Mouse (Mus musculus): ENCODE measurements around the gene Suox. TPM values are rescaled to one million over a fixed set of nuclear protein-coding genes. Genes with fewer than 3 reads are reported as not detected.

Suox gene
- polyA plus RNA-seq, 1 experiment from 2014 or later, result 15.1 TPM

- WGBS, result 93% methylated on average over 6 of the region's 6 CpGs
- no peak overlapping the region for H3K27ac ChIP-seq
These were observed 23.3 kb upstream of the Suox start for GRCm38 (mm10) chr10:128697072-128697725.

GRCm38 (mm10) chr10:128695992-128696807 lies 22.3 kb upstream of the Suox start, which contains the start of gene Rab5b:
TSS of gene Rab5b (minus strand) at chr10:128696264.
- 1% methylated on average over 40 of the region's 40 CpGs for WGBS
- peak within 1 kb of the TSS; percentile 68 for H3K4me2 ChIP-seq (replicated peaks)
- no peaks in the 10 kb centered on the region for H3K9me3 ChIP-seq (replicated peaks)
- H3K27me3 ChIP-seq, result no peaks in the 10 kb centered on the region
- H3K9ac ChIP-seq, result peak within 1 kb of the TSS; percentile 96
- peak within 1 kb of the TSS; percentile 93 for H3K4me3 ChIP-seq
- peak; percentile 99 for ATAC-seq (ENCODE audit: low FRiP score)
- H3K27ac ChIP-seq, result peak within 1 kb of the TSS; percentile 94
- peaks cover 10% of the 10 kb centered on the region for H3K4me1 ChIP-seq
- peaks cover 22% of the 10 kb centered on the region for H3K36me3 ChIP-seq

More at GRCm38 (mm10) chr10:128697072-128697725, 23.3 kb upstream of the Suox start:
- Histone ChIP-seq H3K4me1 (peaks cover 10% of the 10 kb centered on the region), H3K4me2 (replicated peaks) (peak overlapping the region; percentile 57), H3K27me3 (no peaks in the 10 kb centered on the region), H3K9me3 (replicated peaks) (no peaks in the 10 kb centered on the region), H3K9ac (no peak overlapping the region), H3K36me3 (peaks cover 23% of the 10 kb centered on the region), H3K4me3 (peak overlapping the region; percentile 93; the same call in 1 of the 2 replicates)
- no peak for ATAC-seq (ENCODE audit: low FRiP score)

- Histone ChIP-seq H3K9me3 (replicated peaks) (no peaks in the 10 kb centered on the region), H3K4me1 (peaks cover 10% of the 10 kb centered on the region), H3K27me3 (no peaks in the 10 kb centered on the region), H3K9ac (peak overlapping the region; percentile 96), H3K36me3 (peaks cover 15% of the 10 kb centered on the region), H3K4me2 (replicated peaks) (peak overlapping the region; percentile 68), H3K4me3 (peak overlapping the region; percentile 93), H3K27ac (peak overlapping the region; percentile 94)
- no peak for ATAC-seq (ENCODE audit: low FRiP score)
- under 1% methylated on average over 20 of the region's 22 CpGs for whole genome bisulfite sequencing
These were observed 21.6 kb upstream of the Suox start for GRCm38 (mm10) chr10:128695411-128695991.

GRCm38 (mm10) chr10:128674469-128675008 lies 666 bp upstream of the Suox start:
- H3K27me3 ChIP-seq, result peaks cover 7% of the 10 kb centered on the region; the same call in 1 of the 2 replicates
- peaks cover 17% of the 10 kb centered on the region for H3K36me3 ChIP-seq
- peak overlapping the region; percentile 71 for H3K9ac ChIP-seq
- H3K27ac ChIP-seq, result peak overlapping the region; percentile 64; the same call in 1 of the 2 replicates
- no peaks in the 10 kb centered on the region for H3K9me3 ChIP-seq (replicated peaks)
- peak overlapping the region; percentile 86 for H3K4me2 ChIP-seq (replicated peaks)
- H3K4me1 ChIP-seq, result peaks cover 12% of the 10 kb centered on the region
- WGBS, result 3% methylated on average over 9 of the region's 9 CpGs
- peak overlapping the region; percentile 80 for H3K4me3 ChIP-seq
- 0 out of 2 replicates have a peak, but pooled peaks have one; percentile 14 for ATAC-seq (ENCODE audit: low FRiP score)

- 90% methylated on average over 9 of the region's 9 CpGs for WGBS
- Histone ChIP-seq H3K4me3 (no peak overlapping the region), H3K36me3 (0 out of 2 replicates have a peak, but pooled peaks cover 10% of the 10 kb centered on the region), H3K9me3 (replicated peaks) (no peaks in the 10 kb centered on the region), H3K27ac (no peak overlapping the region), H3K4me1 (peaks cover 21% of the 10 kb centered on the region), H3K27me3 (peaks cover 7% of the 10 kb centered on the region; the same call in 1 of the 2 replicates), H3K4me2 (replicated peaks) (no peak overlapping the region), H3K9ac (no peak overlapping the region)
- ATAC-seq (ENCODE audit: low FRiP score), result no peak
These were observed 2.7 kb downstream of the Suox start for GRCm38 (mm10) chr10:128671148-128671547.

- Histone ChIP-seq H3K4me2 (replicated peaks) (peak overlapping the region; percentile 55), H3K27ac (0 out of 2 replicates have a peak overlapping the region, but pooled peaks have one; percentile 19), H3K9ac (peak overlapping the region; percentile 78), H3K27me3 (peaks cover 7% of the 10 kb centered on the region; the same call in 1 of the 2 replicates), H3K36me3 (0 out of 2 replicates have a peak, but pooled peaks cover 10% of the 10 kb centered on the region), H3K9me3 (replicated peaks) (no peaks in the 10 kb centered on the region), H3K4me3 (peak overlapping the region; percentile 65), H3K4me1 (peaks cover 18% of the 10 kb centered on the region)
- peak; percentile 46 for ATAC-seq (ENCODE audit: low FRiP score)
- WGBS, result under 1% methylated on average over 42 of the region's 42 CpGs
These were observed 4.8 kb downstream of the Suox start for GRCm38 (mm10) chr10:128668790-128669672.

GRCm38 (mm10) chr10:128665806-128666205 lies 8.1 kb downstream of the Suox start:
- ATAC-seq (ENCODE audit: low FRiP score), result no peak
- Histone ChIP-seq H3K36me3 (0 out of 2 replicates have a peak, but pooled peaks cover 3% of the 10 kb centered on the region), H3K9ac (no peak overlapping the region), H3K4me2 (replicated peaks) (no peak overlapping the region), H3K27ac (no peak overlapping the region), H3K4me3 (no peak overlapping the region), H3K9me3 (replicated peaks) (no peaks in the 10 kb centered on the region), H3K4me1 (peaks cover 9% of the 10 kb centered on the region; the same call in 1 of the 2 replicates), H3K27me3 (no peaks in the 10 kb centered on the region)
- 98% methylated on average over 2 of the region's 2 CpGs for WGBS

GRCm38 (mm10) chr10:128665307-128665706 lies 8.6 kb downstream of the Suox start:
- WGBS, result 93% methylated on average over 3 of the region's 3 CpGs
- no peaks in the 10 kb centered on the region for H3K36me3 ChIP-seq
- H3K4me2 ChIP-seq (replicated peaks), result no peak overlapping the region
- no peaks in the 10 kb centered on the region for H3K27me3 ChIP-seq
- no peak overlapping the region for H3K27ac ChIP-seq
- no peak overlapping the region for H3K9ac ChIP-seq
- H3K9me3 ChIP-seq (replicated peaks), result no peaks in the 10 kb centered on the region
- H3K4me3 ChIP-seq, result no peak overlapping the region
- H3K4me1 ChIP-seq, result peaks cover 9% of the 10 kb centered on the region; the same call in 1 of the 2 replicates
- no peak for ATAC-seq (ENCODE audit: low FRiP score)

- no peaks in the 10 kb centered on the region for H3K9me3 ChIP-seq (replicated peaks)
- no peak overlapping the region for H3K27ac ChIP-seq
- peaks cover 9% of the 10 kb centered on the region; the same call in 1 of the 2 replicates for H3K4me1 ChIP-seq
- no peak for ATAC-seq (ENCODE audit: low FRiP score)
- no peaks in the 10 kb centered on the region for H3K36me3 ChIP-seq
- 78% methylated on average over 3 of the region's 3 CpGs for WGBS
- H3K27me3 ChIP-seq, result no peaks in the 10 kb centered on the region
- no peak overlapping the region for H3K4me3 ChIP-seq
- no peak overlapping the region for H3K4me2 ChIP-seq (replicated peaks)
- H3K9ac ChIP-seq, result no peak overlapping the region
These were observed 9.1 kb downstream of the Suox start for GRCm38 (mm10) chr10:128664808-128665207.

- Histone ChIP-seq H3K4me2 (replicated peaks) (no peak overlapping the region), H3K9me3 (replicated peaks) (no peaks in the 10 kb centered on the region), H3K4me3 (no peak overlapping the region), H3K27ac (no peak overlapping the region), H3K27me3 (no peaks in the 10 kb centered on the region), H3K4me1 (peaks cover 6% of the 10 kb centered on the region; the same call in 1 of the 2 replicates), H3K36me3 (no peaks in the 10 kb centered on the region), H3K9ac (no peak overlapping the region)
- no peak for ATAC-seq (ENCODE audit: low FRiP score)
- WGBS, result 73% methylated on average over 5 of the region's 5 CpGs
These were observed 10.2 kb downstream of the Suox start for GRCm38 (mm10) chr10:128663441-128664220.
